Mouse (Mus musculus): ENCODE data around the gene Nradd.

- TF ChIP-seq POLR2A (IDR thresholded peaks at IDR 0.05; ENCODE audit: insufficient read depth, low read depth, low read length) (peak; percentile 81), CTCF (IDR thresholded peaks at IDR 0.05) (no peak), EP300 (IDR thresholded peaks at IDR 0.05; ENCODE audit: insufficient read depth, low read depth, low read length) (peak; percentile 37; the same call in 1 of the 2 replicates)
These were observed 33.3 kb upstream of the Nradd start for GRCm38 (mm10) chr9:110657474-110658078.

Measured in heart, adult 2 months (tissue).